Mouse (Mus musculus) intestine, postnatal 0 days (tissue): ENCODE data around the gene Adamtsl4. TPM values are rescaled to one million over a fixed set of nuclear protein-coding genes. Genes with fewer than 3 reads are reported as not detected.

Experiments
- ATAC-seq: fragments of 200-750 bp; cut with Nextera tagmentation; 2 replicates; pipeline ENCODE4 v1.8.0; 2017; ENCODE audit warnings: mild to moderate bottlenecking, moderate TSS enrichment, moderate library complexity
- H3K27ac ChIP-seq: fragments of 300-500 bp; sonication (generic); 2 replicates; pipeline ENCODE4 v1.5.1; 2014; ENCODE audit warnings: mild to moderate bottlenecking, low read depth, low read length, moderate library complexity
- H3K27me3 ChIP-seq: fragments of 300-500 bp; sonication (generic); replicated peaks from 2 replicates; pipeline ENCODE4 v1.6.1; 2014; ENCODE audit warnings: low read length, mixed read lengths; ENCODE audit not compliant: control insufficient read depth, insufficient read depth
- H3K36me3 ChIP-seq: fragments of 300-500 bp; sonication (generic); 2 replicates; pipeline ENCODE4 v1.6.1; 2014; ENCODE audit warnings: mild to moderate bottlenecking, moderate library complexity; ENCODE audit not compliant: control insufficient read depth, insufficient read depth
- H3K4me1 ChIP-seq: fragments of 300-500 bp; sonication (generic); replicated peaks from 2 replicates; pipeline ENCODE4 v1.6.1; 2014; ENCODE audit warnings: antibody characterized with exemption, low read length, mixed read lengths; ENCODE audit not compliant: control insufficient read depth, insufficient read depth
- H3K4me2 ChIP-seq: fragments of 300-500 bp; sonication (generic); replicated peaks from 2 replicates; pipeline ENCODE4 v1.6.1; 2014; ENCODE audit warnings: low read depth, mild to moderate bottlenecking, moderate library complexity
- H3K4me3 ChIP-seq: fragments of 300-500 bp; sonication (generic); 2 replicates; pipeline ENCODE4 v1.5.1; 2014; ENCODE audit warnings: low read depth, low read length
- H3K9ac ChIP-seq: fragments of 300-500 bp; sonication (generic); 2 replicates; pipeline ENCODE4 v1.6.1; 2014; ENCODE audit warnings: mild to moderate bottlenecking, low read depth, low read length
- H3K9me3 ChIP-seq: fragments of 300-500 bp; sonication (generic); 2 replicates; pipeline ENCODE4 v1.6.1; 2016; ENCODE audit warnings: mixed run types; ENCODE audit not compliant: control insufficient read depth
- CTCF ChIP-seq: sonication (generic); IDR thresholded peaks from 2 replicates; pipeline ENCODE4 v1.5.1; 2016; ENCODE audit warnings: low read depth, mild to moderate bottlenecking, control low read depth, antibody characterized with exemption, moderate library complexity
- WGBS: fragments of 180-500 bp; shearing (Covaris S2); extraction: QIAGEN DNeasy Blood & Tissue Kit; methylation state at CpG from one replicate; pipeline ENCODE4 v1.1.7; 2014; 5-methylcytosine and 5-hydroxymethylcytosine counted together
- microRNA-seq: library from miRNA; unstranded; fragments of <30 nt; microRNA quantifications from one replicate; pipeline ENCODE4, GENCODE M21; 2016
- polyA plus RNA-seq: library from polyadenylated mRNA; unstranded; fragments of >200 nt; fragmentation: Nextera tagmentation; extraction: Ambion mirVana; gene quantifications from 2 replicates; pipeline ENCODE4 v1.2.1, GENCODE M21; 2015

Adamtsl4 gene
- polyA plus RNA-seq, 1 experiment from 2014 or later: 3.8 TPM

- Histone ChIP-seq H3K4me3 (no peak overlapping the region), H3K9ac (no peak overlapping the region), H3K27ac (no peak overlapping the region; the same call in 1 of the 2 replicates), H3K9me3 (no peaks in the 10 kb centered on the region), H3K36me3 (peaks cover 74% of the 10 kb centered on the region), H3K4me2 (no peak overlapping the region), H3K4me1 (no peaks in the 10 kb centered on the region; the same call in 1 of the 2 replicates), H3K27me3 (no peaks in the 10 kb centered on the region)
- ATAC-seq: no peak; the same call in 1 of the 2 replicates
- peak; percentile 80 for TF ChIP-seq CTCF
- WGBS: 68% methylated on average over 12 of the region's 12 CpGs
Observed at GRCm38 (mm10) chr3:95632648-95633588, 54.8 kb downstream of the Adamtsl4 start.

- WGBS: 68% methylated on average over 6 of the region's 6 CpGs
- Histone ChIP-seq H3K27me3 (no peaks in the 10 kb centered on the region), H3K4me2 (no peak overlapping the region), H3K9ac (no peak overlapping the region), H3K27ac (no peak overlapping the region), H3K4me1 (no peaks in the 10 kb centered on the region; the same call in 1 of the 2 replicates), H3K4me3 (no peak overlapping the region), H3K36me3 (peaks cover 79% of the 10 kb centered on the region), H3K9me3 (no peaks in the 10 kb centered on the region)
- TF ChIP-seq CTCF: no peak
- ATAC-seq: no peak
Observed at GRCm38 (mm10) chr3:95631304-95631703, 56.4 kb downstream of the Adamtsl4 start.

GRCm38 (mm10) chr3:95630856-95631255 is 56.9 kb downstream of the Adamtsl4 start:
- Histone ChIP-seq H3K36me3 (peaks cover 79% of the 10 kb centered on the region), H3K27ac (no peak overlapping the region), H3K9me3 (no peaks in the 10 kb centered on the region), H3K9ac (no peak overlapping the region), H3K27me3 (no peaks in the 10 kb centered on the region), H3K4me1 (no peaks in the 10 kb centered on the region), H3K4me2 (no peak overlapping the region), H3K4me3 (no peak overlapping the region)
- ATAC-seq: no peak
- 71% methylated on average over 3 of the region's 3 CpGs for WGBS
- TF ChIP-seq CTCF: no peak

- H3K9me3 ChIP-seq: no peaks in the 10 kb centered on the region
- H3K27me3 ChIP-seq: no peaks in the 10 kb centered on the region
- H3K4me1 ChIP-seq: no peaks in the 10 kb centered on the region
- no peak overlapping the region for H3K9ac ChIP-seq
- TF ChIP-seq CTCF: no peak
- H3K4me3 ChIP-seq: no peak overlapping the region
- no peak overlapping the region for H3K4me2 ChIP-seq
- 72% methylated on average over 4 of the region's 4 CpGs for WGBS
- no peak overlapping the region for H3K27ac ChIP-seq
- H3K36me3 ChIP-seq: peaks cover 71% of the 10 kb centered on the region
- ATAC-seq: no peak
Observed at GRCm38 (mm10) chr3:95629755-95630154, 58.0 kb downstream of the Adamtsl4 start.

GRCm38 (mm10) chr3:95627763-95628162 is 60.0 kb downstream of the Adamtsl4 start:
- no peaks in the 10 kb centered on the region for H3K9me3 ChIP-seq
- 84% methylated on average over 5 of the region's 5 CpGs for WGBS
- H3K36me3 ChIP-seq: peaks cover 56% of the 10 kb centered on the region

More at GRCm38 (mm10) chr3:95627763-95628162, 60.0 kb downstream of the Adamtsl4 start:
- Histone ChIP-seq H3K4me2 (no peak overlapping the region), H3K27ac (no peak overlapping the region), H3K4me1 (no peaks in the 10 kb centered on the region), H3K27me3 (no peaks in the 10 kb centered on the region), H3K4me3 (no peak overlapping the region), H3K9ac (no peak overlapping the region)
- ATAC-seq: no peak
- no peak for TF ChIP-seq CTCF

Small RNA genes lying within 50 kb of the gene (microRNA-seq; reads per million reads assigned to microRNA genes)
- not detected for gene Mir7014

Other genes with a start within 250 kb of the Adamtsl4 start
- 9.1 and 9.8 TPM in 2 replicates for gene Ctsk, start 188.7 kb downstream of the Adamtsl4 start, polyA plus RNA-seq
- 195 and 202 TPM in 2 replicates for gene Ctss, start 161.1 kb downstream of the Adamtsl4 start, polyA plus RNA-seq
- not detected in 2 replicates for gene Hormad1, start 128.2 kb downstream of the Adamtsl4 start, polyA plus RNA-seq
- gene Golph3l, start 99.0 kb downstream of the Adamtsl4 start, polyA plus RNA-seq: 26.9 and 27.6 TPM in 2 replicates
- 44.0 and 48.2 TPM in 2 replicates for gene Ensa, start 62.9 kb downstream of the Adamtsl4 start, polyA plus RNA-seq
- gene Mcl1, start 29.1 kb downstream of the Adamtsl4 start, polyA plus RNA-seq: 52.4 and 53.3 TPM in 2 replicates
- 35.8 and 39.1 TPM in 2 replicates for gene Ecm1, start 51.7 kb upstream of the Adamtsl4 start, polyA plus RNA-seq
- 14.9 TPM in 2 replicates for gene Tars2, start 72.3 kb upstream of the Adamtsl4 start, polyA plus RNA-seq
- gene Rprd2, start 130.9 kb upstream of the Adamtsl4 start, polyA plus RNA-seq: 12.4 and 13.8 TPM in 2 replicates
- gene Prpf3, start 168.0 kb upstream of the Adamtsl4 start, polyA plus RNA-seq: 14.9 and 16.5 TPM in 2 replicates
- gene Mrps21, start 183.6 kb upstream of the Adamtsl4 start, polyA plus RNA-seq: 353 and 369 TPM in 2 replicates
- gene Ciart, start 194.3 kb upstream of the Adamtsl4 start, polyA plus RNA-seq: 1.3 and 2.1 TPM in 2 replicates
- gene BC028528, start 204.1 kb upstream of the Adamtsl4 start, polyA plus RNA-seq: 10.9 and 11.9 TPM in 2 replicates
- 42.2 and 52.4 TPM in 2 replicates for gene Aph1a, start 206.1 kb upstream of the Adamtsl4 start, polyA plus RNA-seq
- 0.90 TPM in 2 replicates for gene Car14, start 216.8 kb upstream of the Adamtsl4 start, polyA plus RNA-seq
- gene Anp32e, start 241.3 kb upstream of the Adamtsl4 start, polyA plus RNA-seq: 71.7 and 75.1 TPM in 2 replicates